Mouse (Mus musculus) heart, adult 2 months (tissue): ENCODE results near the gene Maml3. TPM values are rescaled to one million over a fixed set of nuclear protein-coding genes. Genes with fewer than 3 reads are reported as not detected.

Experiments
- DNase-seq, 2 experiments: peaks; one replicate each; pipeline ENCODE4 v3.0.0; 2021
- H3K27ac ChIP-seq: fragments of 200-600 bp; 2 replicates; pipeline ENCODE4 v1.8.1; 2022
- H3K27me3 ChIP-seq: fragments of 200-500 bp; 2 replicates; pipeline ENCODE4 v1.6.1; 2012; ENCODE audit warnings: mild to moderate bottlenecking, low read length, inconsistent platforms, mixed read lengths; ENCODE audit not compliant: control insufficient read depth, insufficient read depth
- H3K36me3 ChIP-seq: fragments of 200-500 bp; 2 replicates; pipeline ENCODE4 v1.6.1; 2012; ENCODE audit warnings: low read length, inconsistent platforms; ENCODE audit not compliant: control insufficient read depth, insufficient read depth
- H3K4me1 ChIP-seq: fragments of 200-500 bp; 2 replicates; pipeline ENCODE4 v1.6.1; 2011; ENCODE audit warnings: low read length; ENCODE audit not compliant: control insufficient read depth, insufficient read depth
- H3K4me3 ChIP-seq: fragments of 200-600 bp; 2 replicates; pipeline ENCODE4 v1.8.1; 2022
- H3K79me2 ChIP-seq: fragments of 200-500 bp; replicated peaks from 2 replicates; pipeline ENCODE4 v1.6.1; 2012; ENCODE audit warnings: mild to moderate bottlenecking, inconsistent platforms, low read length, moderate library complexity, mixed read lengths; ENCODE audit not compliant: control insufficient read depth, insufficient read depth
- H3K9ac ChIP-seq: fragments of 200-500 bp; 2 replicates; pipeline ENCODE4 v1.6.1; 2012; ENCODE audit warnings: low read depth, mild to moderate bottlenecking, control low read depth, inconsistent platforms, low read length, mixed read lengths
- CTCF ChIP-seq: fragments of 200-600 bp; IDR thresholded peaks from 2 replicates; pipeline ENCODE4 v1.8.1; 2022; ENCODE audit warnings: antibody characterized with exemption, mild to moderate bottlenecking, moderate library complexity
- EP300 ChIP-seq: fragments of 200-500 bp; IDR thresholded peaks from 2 replicates; pipeline ENCODE4 v1.6.1; 2011; ENCODE audit warnings: low read depth, low read length, control low read depth; ENCODE audit not compliant: insufficient read depth
- POLR2A ChIP-seq: fragments of 200-500 bp; IDR thresholded peaks from 2 replicates; pipeline ENCODE4 v1.6.1; 2011; ENCODE audit warnings: mild to moderate bottlenecking, low read depth, low read length, control low read depth; ENCODE audit not compliant: insufficient read depth
- WGBS: fragments of 180-500 bp; shearing (Covaris S2); methylation state at CpG from one replicate; pipeline ENCODE4 v1.1.7; 2018; 5-methylcytosine and 5-hydroxymethylcytosine counted together
- intact Hi-C: fragments of 180-260 bp; cut with DNase I; formaldehyde crosslinking; loops from one replicate; pipeline ENCODE4 v1.15.1; 2025
- polyA plus RNA-seq: library from polyadenylated mRNA; depleted of rRNA; stranded (reverse); fragments of >200 nt; gene quantifications from 2 replicates; pipeline ENCODE4 v1.2.3, GENCODE M21; 2012
- total RNA-seq, 2 experiments: library from RNA; stranded (reverse); gene quantifications; 2 replicates each; pipeline ENCODE4 v1.2.3; 2021

Maml3 gene
- total and polyA plus RNA-seq, 3 experiments = 1.9 to 2.8 (median 2.7) TPM

DNA sequence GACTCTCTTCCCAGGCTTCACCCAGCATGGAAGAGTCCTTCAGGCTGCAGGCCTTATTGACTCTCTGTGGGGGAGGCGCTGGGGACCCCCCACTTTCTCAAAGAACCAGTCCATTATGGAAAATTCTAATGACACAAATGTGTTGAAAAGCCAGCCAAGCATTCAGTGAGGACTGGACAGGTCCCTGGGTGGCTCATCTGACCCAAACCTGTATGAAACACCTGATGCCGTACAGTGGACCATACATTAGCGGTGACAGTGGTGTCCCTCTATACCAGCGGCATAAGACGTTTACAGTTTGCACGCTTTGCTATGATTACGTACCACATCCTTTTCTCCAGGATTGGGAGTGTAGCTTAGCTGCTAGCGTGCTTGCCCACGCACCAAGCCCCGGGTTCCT lies 342.0 kb downstream of the Maml3 start:
- intact Hi-C loops = no loop called here
- Histone ChIP-seq H3K4me3 (no peak overlapping the region), H3K27me3 (no peaks in the 10 kb centered on the region), H3K4me1 (no peaks in the 10 kb centered on the region), H3K79me2 (no peaks in the 10 kb centered on the region), H3K9ac (no peak overlapping the region), H3K27ac (no peak overlapping the region), H3K36me3 (no peaks in the 10 kb centered on the region)
- DNase-seq = no peak
- TF ChIP-seq EP300 = no peak
- no peak for TF ChIP-seq POLR2A
- TF ChIP-seq CTCF = no peak
- 95% methylated on average over 10 of the region's 10 CpGs for WGBS

DNA sequence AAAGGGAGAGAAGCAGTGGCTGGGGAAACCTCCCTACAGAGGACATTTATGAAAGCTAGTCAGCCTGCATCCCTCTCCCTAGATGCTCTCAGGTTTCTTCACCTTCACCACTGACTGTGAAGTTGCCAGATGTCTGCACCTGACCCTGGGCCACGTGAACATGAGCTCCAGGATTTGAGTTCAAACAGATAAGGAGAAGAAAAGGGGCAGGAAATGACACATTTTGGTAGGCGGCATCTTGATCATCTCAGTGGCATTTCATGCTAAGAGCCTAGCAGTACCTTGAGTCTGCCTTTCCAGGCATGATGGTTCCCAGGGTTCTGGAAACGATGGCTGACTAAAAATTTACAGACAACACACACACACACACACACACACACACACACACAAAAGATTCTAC lies 345.3 kb downstream of the Maml3 start:
- no peaks in the 10 kb centered on the region; the same call in 1 of the 2 replicates for H3K4me1 ChIP-seq
- 66% methylated on average over 3 of the region's 3 CpGs for WGBS

DNA sequence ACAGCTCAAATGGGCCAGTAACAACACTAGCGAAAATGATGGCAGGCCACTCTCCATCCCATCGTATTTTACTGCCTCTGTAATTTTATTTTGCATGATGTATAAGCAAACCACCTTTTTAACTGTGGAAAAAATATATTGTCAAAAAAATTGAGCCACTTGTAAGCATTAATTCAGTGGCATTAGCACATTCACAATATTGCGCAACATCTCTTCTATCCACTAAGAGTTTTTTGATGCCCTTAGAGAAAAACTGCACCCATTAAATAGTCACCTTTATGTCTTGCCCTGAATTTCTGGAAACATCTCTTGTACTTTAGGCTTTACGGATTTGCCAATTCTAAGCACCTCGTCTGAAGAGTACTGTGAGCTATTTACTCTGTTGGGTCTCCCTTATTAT lies 347.8 kb downstream of the Maml3 start:
- no peak for DNase-seq

More for the DNA sequence above, 345.3 kb downstream of the Maml3 start:
- no peaks in the 10 kb centered on the region for H3K36me3 ChIP-seq
- H3K27me3 ChIP-seq = no peaks in the 10 kb centered on the region
- no peak for DNase-seq
- no peak for TF ChIP-seq POLR2A
- no peak for TF ChIP-seq EP300
- TF ChIP-seq CTCF = no peak
- H3K9ac ChIP-seq = no peak overlapping the region
- H3K79me2 ChIP-seq = no peaks in the 10 kb centered on the region
- intact Hi-C loops = no loop called here
- H3K4me3 ChIP-seq = no peak overlapping the region
- H3K27ac ChIP-seq = no peak overlapping the region

DNA sequence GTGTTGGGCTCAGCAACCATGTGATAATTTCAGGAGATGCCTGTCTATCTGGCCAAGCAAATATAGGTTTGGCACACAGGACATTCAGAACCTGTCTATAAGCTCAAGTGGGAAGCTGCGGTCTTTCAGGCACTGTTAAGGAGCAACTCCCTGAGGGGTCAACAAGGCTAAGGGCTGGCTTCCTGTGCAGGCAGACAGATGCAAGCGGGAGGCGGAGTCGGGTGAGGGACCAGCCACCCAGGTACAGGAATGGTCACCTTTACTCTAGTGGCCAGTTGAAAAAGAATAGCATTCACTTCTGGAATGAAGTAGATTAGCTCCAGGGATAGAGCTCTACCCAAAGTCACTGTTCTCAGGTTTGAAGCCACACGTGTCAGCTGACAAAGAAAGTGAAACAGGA lies 348.6 kb downstream of the Maml3 start:
- 68% methylated on average over 5 of the region's 5 CpGs for WGBS
- no peak for TF ChIP-seq POLR2A
- no peak for TF ChIP-seq EP300
- no peak for TF ChIP-seq CTCF
- no peaks in the 10 kb centered on the region; the same call in 1 of the 2 replicates for H3K4me1 ChIP-seq
- H3K79me2 ChIP-seq = no peaks in the 10 kb centered on the region
- no peaks in the 10 kb centered on the region for H3K36me3 ChIP-seq
- no peak overlapping the region for H3K9ac ChIP-seq
- H3K27ac ChIP-seq = no peak overlapping the region
- DNase-seq = no peak
- H3K4me3 ChIP-seq = no peak overlapping the region
- no peaks in the 10 kb centered on the region for H3K27me3 ChIP-seq
- intact Hi-C loops = no loop called here

More for the DNA sequence above, 347.8 kb downstream of the Maml3 start:
- H3K27ac ChIP-seq = no peak overlapping the region
- H3K79me2 ChIP-seq = no peaks in the 10 kb centered on the region
- 97% methylated on average over 5 of the region's 5 CpGs for WGBS
- H3K9ac ChIP-seq = no peak overlapping the region
- H3K4me3 ChIP-seq = no peak overlapping the region
- TF ChIP-seq EP300 (no peak), CTCF (no peak), POLR2A (no peak)
- no peaks in the 10 kb centered on the region; the same call in 1 of the 2 replicates for H3K4me1 ChIP-seq
- intact Hi-C loops = no loop called here
- no peaks in the 10 kb centered on the region for H3K36me3 ChIP-seq
- H3K27me3 ChIP-seq = no peaks in the 10 kb centered on the region

DNA sequence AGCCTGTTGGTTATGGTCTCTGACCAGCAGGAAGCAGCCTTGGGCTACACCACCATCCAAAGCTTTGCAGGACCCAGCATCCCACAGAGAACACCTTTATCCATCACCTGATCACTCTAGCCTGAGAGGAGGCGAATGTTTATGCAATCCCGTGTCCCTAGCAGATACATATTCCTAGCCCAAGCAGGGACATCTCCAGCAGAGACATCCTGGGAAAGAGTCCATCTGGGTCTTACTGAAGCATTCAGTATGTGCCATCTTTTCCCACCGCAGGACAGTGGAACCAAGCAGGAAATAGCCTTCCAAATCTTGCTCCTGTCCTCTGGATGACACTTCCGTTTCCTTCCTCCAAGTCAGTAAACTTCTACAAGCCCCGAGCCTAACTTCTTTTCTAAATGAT lies 351.6 kb downstream of the Maml3 start:
- peaks cover 11% of the 10 kb centered on the region for H3K4me1 ChIP-seq
- intact Hi-C loops = no loop called here
- 55% methylated on average over 5 of the region's 5 CpGs for WGBS
- H3K9ac ChIP-seq = no peak overlapping the region
- no peaks in the 10 kb centered on the region for H3K36me3 ChIP-seq
- no peaks in the 10 kb centered on the region for H3K27me3 ChIP-seq
- no peak for DNase-seq
- no peak overlapping the region for H3K27ac ChIP-seq
- H3K4me3 ChIP-seq = no peak overlapping the region
- no peak for TF ChIP-seq POLR2A
- TF ChIP-seq CTCF = no peak
- no peak for TF ChIP-seq EP300
- H3K79me2 ChIP-seq = no peaks in the 10 kb centered on the region

DNA sequence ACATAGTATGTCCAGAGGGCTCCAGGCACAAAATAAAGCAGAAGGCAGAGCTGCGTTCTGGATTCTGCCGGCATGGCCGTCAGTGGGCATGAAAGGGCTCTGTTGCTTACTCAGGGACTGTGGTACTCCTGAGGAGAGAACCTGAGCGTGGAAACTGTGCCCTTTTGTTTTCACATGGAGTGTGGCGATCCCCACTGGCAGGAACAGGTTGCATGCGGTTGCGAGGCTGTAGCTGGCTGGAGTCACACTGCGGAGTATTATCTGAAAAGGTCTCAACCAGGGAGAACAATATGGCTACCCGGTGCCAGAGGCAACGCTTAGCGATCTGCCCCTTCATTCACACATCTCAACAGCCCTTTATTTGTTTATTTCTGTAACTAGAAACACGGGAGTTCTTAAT lies 353.4 kb downstream of the Maml3 start:
- H3K9ac ChIP-seq = no peak overlapping the region
- H3K27ac ChIP-seq = no peak overlapping the region; the same call in 1 of the 2 replicates
- intact Hi-C loops = no loop called here
- TF ChIP-seq CTCF = no peak
- H3K36me3 ChIP-seq = no peaks in the 10 kb centered on the region
- 79% methylated on average over 12 of the region's 12 CpGs for WGBS
- no peaks in the 10 kb centered on the region for H3K79me2 ChIP-seq
- peaks cover 11% of the 10 kb centered on the region for H3K4me1 ChIP-seq
- H3K27me3 ChIP-seq = no peaks in the 10 kb centered on the region
- DNase-seq = no peak
- H3K4me3 ChIP-seq = no peak overlapping the region
